Mouse (Mus musculus): ENCODE data around the gene Mycl.
A peak's percentile ranks its signal among the peaks of the same experiment; 100 is the strongest.

Gene Mycl

DNA sequence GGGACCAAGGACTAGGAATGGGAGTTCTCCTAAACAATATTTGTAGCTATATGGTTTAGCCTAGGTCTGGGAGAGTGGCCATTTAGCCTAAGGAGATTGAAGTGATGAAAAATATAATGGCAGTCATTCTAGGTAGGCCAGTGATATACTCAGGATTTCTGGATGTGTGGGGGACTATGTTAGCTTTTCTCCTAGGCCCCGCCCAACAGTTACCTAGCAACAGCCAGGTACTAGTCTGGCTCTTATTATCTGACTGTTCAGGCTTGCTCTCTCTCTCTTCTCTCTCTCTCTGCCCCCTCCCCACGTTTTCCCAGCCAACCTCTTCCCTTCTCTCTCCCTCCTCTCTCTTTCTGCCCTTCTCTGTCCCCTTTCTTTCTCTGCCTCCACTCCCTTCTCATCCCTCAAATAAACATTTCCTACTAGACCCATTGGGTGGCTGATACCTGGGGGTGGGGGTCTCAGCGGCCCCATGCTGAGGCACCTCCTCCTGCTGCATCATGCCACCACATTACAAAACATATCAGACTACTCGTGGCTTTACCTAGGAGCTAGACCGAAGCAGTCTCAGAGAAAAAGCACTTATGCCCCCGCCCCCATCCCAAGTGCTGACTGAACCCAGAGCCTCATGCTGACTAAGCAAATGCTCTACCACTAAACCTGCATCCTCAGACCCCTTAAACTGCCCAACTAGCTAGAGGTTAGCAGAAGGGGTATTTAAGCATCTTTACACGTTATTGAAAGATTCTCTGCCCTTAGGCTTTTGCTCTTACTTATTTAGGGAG lies 19.2 kb downstream of the Mycl start:
- DNase-seq (ENCODE audit: low read depth, low spot score), result no peak

DNA sequence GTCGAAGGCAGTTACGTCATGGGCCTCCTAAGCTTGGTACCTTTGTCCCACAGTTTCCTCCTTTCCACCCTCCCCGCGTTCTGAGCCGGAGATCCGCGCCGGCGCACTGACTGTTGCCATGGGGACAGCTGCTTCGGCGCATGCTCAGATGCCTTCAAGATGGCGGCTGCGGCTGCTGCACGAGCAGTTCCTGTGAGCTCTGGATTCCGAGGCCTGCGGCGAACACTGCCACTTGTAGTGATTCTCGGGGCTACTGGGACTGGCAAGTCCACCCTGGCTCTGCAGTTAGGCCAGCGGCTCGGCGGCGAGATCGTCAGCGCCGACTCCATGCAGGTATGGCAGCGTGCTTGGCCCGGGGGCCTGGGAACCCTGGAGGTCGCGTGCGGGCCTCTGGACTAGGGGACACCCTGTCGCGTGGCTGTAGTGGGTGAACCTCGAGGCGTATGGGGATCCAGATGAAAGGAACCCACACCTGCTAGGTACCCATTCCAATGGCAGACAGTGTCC lies 21.1 kb downstream of the Mycl start, which contains the start of gene Trit1:
Gene Trit1, plus strand, starts transcription at position 147 of the 507 bp plus-strand sequence.
- peak; percentile 97 for DNase-seq (ENCODE audit: low read depth, low spot score)

DNA sequence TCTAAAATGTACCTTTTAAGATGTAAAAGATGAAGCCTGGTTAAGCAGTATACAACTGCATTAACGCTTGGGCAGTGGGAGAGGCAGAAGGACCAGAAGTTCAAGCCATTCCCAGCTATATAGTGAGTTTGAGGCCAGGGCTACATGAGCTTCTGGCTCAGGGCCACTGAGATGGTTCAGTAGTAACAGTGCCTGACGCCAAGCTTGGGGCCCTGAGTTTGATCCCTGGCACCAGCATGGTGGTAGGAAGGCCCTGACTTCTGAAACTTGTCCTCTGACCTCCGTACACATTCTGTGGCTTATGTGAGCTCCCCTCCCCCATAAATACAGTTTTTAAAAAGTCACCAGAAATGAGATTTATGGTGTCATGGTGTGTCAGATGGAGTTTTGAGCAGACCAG lies 26.1 kb downstream of the Mycl start:
- no peak for DNase-seq (ENCODE audit: low read depth, low spot score)

DNA sequence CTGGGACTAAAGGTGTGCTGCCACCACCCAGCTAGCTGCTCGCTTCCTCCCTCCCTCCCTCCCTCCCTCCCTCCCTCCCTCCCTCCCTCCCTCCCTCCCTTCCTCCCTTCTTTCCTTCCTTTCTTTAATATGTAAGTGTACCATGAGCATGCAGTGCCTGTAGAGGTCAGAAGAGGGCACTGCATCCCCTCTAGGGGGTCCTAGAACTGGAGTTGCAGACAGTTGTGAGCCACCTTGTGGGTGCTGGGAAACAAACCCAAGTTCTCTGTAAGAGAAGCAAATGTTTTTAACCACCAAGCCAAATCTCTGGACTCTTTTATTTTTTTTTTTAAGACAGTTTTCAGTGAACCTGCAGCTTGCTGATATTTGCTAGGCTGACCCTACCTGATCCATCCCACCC lies 27.4 kb downstream of the Mycl start:
- DNase-seq (ENCODE audit: low read depth, low spot score), result peak; percentile 72

DNA sequence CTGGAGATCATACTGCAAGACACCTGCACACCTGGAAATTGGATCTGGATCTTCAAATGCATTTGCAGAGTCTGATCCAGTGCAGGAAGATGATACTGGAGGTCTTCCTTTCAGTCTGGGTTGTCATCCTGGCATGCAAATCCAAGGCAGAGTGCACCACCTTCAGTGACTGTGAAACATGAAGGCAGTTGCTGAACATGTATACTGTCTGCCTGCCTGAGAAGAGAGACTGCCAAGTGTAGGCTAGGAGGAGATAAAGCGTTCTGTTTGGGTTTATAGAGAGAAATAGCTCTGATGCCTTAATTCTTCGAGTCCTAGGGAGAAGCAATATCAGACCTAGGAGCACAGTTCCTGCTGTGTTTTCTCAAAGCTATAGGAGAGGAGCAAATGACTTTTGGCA lies 30.0 kb downstream of the Mycl start:
- DNase-seq (ENCODE audit: low read depth, low spot score), result no peak

DNA sequence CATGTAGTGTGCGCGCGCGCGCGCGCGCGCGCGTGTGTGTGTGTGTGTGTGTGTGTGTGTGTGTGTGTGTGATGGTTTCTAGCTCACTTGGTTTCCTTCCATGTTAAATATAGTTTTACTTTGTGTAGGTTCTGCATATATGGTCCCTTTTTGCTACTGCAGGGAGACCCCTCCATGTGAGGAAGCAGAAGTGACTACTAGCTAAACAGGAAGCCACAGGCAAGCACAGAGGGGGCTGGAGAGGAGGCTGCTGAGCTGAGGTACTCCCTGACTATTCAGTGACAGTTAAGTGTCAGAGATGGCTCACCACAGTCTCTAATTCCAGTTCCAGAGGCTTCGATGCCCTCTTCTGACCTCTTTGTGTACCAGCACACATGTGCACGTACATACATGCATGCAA lies 30.7 kb downstream of the Mycl start:
- no peak for DNase-seq (ENCODE audit: low read depth, low spot score)

DNA sequence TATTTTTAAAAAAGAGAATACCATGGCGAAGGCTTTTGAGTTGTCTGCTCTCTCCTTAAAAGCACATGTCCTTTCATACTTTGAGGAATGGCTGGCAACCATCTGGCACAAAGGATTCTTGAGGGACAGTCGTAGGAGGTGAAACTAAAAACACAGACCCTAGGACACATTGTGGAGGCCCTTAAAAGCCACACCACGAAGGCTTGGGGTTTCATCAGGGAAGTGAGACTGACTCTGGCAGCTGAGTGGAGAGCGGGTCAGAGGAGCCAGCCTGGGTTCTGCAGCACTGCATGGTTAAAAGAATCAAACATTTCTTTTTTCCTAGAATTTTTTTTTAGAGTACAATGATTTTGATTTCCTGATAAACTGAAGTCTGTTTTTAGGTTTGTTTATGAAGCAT lies 31.1 kb downstream of the Mycl start:
- DNase-seq (ENCODE audit: low read depth, low spot score), result no peak

DNA sequence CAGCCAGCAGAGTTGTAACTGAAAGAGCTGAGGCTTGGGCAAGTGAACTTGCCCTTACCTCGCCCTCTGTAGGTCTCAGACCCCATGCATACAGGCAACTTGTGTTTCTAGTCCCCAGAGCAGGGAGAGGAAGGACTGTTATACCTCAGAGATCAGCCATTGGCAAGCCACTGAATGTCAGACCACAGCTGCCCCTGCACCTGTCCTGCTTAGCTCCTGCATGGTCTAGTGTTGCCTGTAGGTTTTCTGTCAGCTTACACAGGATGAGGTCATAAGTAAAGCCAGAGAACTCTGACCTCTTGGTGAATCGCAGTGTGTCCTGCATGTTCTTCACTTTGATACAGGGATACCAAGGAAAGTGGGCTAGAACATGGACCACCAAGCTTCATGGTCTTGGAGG lies 39.4 kb downstream of the Mycl start:
- no peak for DNase-seq (ENCODE audit: low read depth, low spot score)

DNA sequence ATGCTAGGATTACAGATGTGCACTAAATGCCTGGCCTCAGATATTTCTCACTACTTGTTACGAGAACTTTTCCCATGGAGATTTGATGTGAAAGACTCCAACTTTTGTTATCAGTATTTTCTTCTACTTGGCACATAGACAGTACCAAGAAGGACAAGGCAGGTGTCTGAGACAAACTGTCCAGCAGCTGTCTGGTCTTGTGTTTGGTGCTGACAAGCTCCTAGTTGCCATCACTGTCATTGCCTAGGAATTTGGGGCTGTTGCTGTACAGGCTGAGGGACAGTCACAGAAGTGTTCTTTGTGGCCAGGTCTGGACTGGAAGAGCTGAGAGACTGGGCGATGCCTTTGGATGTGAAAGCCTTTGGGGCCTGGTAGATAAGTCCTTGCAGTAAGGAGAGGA lies 40.2 kb downstream of the Mycl start:
- no peak for DNase-seq (ENCODE audit: low read depth, low spot score)

DNA sequence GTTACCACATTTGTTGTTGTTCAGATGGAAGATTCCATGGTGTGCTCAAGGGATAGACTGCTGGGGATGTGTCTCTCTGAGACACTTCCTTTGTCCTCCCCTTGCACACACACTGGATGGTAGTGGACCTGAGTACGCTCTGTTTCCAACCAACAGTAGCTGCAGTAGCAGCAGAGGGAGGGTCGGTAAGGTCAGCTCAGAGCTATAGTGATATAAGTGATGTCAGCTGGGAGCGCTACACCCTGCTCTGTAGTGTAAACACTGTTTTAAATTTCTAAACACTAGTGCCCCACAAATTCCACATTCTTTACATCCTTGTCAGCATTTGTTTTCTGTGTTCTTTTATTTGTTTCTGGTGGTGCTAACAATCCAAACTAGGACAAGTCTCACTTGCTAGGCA lies 41.3 kb downstream of the Mycl start:
- DNase-seq (ENCODE audit: low read depth, low spot score), result no peak

DNA sequence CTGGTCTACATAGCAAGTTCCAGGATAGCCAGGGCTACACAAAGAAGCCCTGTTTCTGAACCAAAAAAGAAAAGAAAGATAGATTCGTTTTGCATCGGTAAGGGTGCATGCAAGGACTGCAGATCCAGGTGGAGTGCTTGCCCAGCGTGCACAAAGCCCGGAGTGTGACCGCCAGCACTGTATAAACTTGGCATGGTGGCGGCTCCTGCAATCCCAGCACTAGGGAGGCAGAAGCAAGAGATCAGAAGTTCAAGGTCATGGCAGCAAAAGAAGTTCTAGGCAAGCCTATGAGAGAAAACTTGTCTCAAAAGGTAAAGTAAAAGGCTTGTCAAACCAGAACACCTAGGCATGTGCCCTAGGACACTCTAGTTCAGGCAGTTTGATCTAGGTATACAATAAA lies 45.7 kb downstream of the Mycl start:
- DNase-seq (ENCODE audit: low read depth, low spot score), result no peak

DNA sequence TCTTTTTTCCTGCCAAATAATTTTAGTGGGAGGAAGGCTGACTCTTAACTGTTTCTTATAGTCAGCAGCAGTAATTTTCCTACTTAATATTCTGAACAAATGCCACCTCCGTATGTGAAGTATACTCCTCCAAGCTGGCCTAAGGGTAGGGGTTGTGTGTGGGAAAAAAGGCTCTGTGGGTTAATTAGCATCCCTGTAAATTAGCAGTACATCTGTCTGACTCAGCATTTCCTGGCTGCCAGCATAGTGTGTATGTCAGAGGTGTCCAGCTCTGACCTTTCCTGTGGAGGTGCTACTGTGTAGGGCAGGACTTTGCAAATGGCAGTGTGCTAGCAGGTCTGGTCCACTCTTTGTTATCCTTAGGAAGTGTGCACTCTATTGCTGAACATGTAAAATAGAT lies 48.4 kb downstream of the Mycl start:
- DNase-seq (ENCODE audit: low read depth, low spot score), result no peak

DNA sequence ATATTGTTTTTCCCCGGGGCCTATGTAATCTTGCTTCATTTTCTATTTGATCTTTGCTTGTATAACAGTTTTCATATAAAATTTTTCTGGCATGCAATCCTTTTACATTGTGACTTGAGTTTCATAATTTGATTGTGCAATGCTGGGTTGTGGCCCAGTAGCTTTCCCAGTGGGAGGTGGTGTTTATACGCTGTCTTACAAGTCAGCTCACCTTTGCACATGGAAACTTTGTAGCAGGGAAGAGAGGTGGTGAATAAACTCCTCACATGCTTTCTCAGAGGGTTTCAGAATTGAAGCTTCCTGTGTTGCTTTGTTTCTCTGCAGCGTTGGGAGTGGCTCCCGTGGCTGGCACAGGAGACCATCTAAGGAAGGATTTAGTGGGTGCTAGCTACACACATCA lies 49.4 kb downstream of the Mycl start:
- no peak for DNase-seq (ENCODE audit: low read depth, low spot score)

DNA sequence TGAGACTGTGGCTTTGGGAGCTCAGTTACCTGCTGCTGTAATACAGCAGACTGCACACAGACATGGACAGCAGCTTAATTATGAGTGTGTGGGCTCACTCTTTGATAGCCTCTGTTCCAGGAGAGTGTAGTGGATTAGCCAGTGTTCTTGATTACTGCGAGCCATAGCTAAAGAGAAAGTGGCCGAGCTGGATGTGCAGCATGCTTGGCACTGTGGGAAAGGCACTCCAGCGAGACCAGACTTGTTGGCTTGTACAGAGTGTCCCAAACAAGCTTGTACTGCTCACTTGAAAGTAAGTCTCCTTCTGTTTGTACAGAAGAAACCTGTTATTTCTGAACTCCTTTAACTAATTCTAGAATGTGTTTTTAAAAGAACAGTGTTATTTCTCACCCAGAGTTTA lies 50.8 kb downstream of the Mycl start:
- no peak for DNase-seq (ENCODE audit: low read depth, low spot score)

DNA sequence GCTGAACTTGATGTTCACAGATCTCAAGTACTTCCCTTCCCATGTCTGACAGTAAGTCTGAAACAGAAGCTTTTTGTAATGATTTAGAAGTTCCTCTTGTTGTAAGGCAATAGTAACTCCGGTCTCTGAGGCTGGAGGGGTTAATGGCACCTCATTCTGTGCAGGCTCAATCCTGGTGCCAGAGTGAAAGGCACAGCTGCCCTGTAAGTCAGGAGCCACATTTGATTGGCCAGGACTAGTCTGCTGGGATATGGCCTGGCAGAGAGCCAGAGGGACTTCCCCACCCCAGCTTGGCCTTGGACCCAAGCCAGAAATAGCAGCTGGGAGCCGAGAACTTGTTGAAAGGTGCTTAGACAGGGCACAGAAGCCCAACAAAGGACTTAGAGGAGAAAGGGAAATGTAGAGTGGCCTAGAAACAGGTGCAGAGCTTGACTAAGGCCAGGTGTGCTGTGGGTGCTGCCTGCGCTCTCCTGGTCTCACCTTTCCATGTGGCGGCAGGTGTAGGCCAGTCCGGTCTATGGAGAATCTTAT lies 55.3 kb downstream of the Mycl start:
- peak; percentile 36 for DNase-seq (ENCODE audit: low read depth, low spot score)

Data from ES-CJ7 (cell line).